Mouse (Mus musculus) heart, adult 2 months (tissue): ENCODE results near the gene Fam240b.

Experiments used
- CTCF ChIP-seq: fragments of 200-600 bp; IDR thresholded peaks from 2 replicates; pipeline ENCODE4 v1.8.1; 2022; ENCODE audit warnings: antibody characterized with exemption, mild to moderate bottlenecking, moderate library complexity
- POLR2A ChIP-seq: fragments of 200-500 bp; IDR thresholded peaks from 2 replicates; pipeline ENCODE4 v1.6.1; 2011; ENCODE audit warnings: mild to moderate bottlenecking, low read depth, low read length, control low read depth; ENCODE audit not compliant: insufficient read depth

GRCm38 (mm10) chr13:64439471-64439870 lies 58.1 kb downstream of the Fam240b start:
- no peak for TF ChIP-seq CTCF
- TF ChIP-seq POLR2A = no peak
